Mouse (Mus musculus) MEL (cell line): ENCODE results near the gene Dnaja1. TPM values are rescaled to one million over a fixed set of nuclear protein-coding genes. Genes with fewer than 3 reads are reported as not detected.

Source experiments
- DNase-seq: peaks from one replicate; pipeline ENCODE4 v3.0.0; 2011; ENCODE audit warnings: low read depth, low spot score
- H3K27ac ChIP-seq: 2 replicates; pipeline ENCODE4 v1.5.1; 2012; ENCODE audit warnings: low read depth, mild to moderate bottlenecking, control low read depth, low read length, moderate library complexity; ENCODE audit not compliant: control insufficient read depth
- H3K27me3 ChIP-seq, 2 experiments: fragments of 150-350 bp in 1 of 2; sonication (generic) in 1 of 2; 2 replicates each; pipeline ENCODE4 v1.6.1; 2012; ENCODE audit warnings: low read length in 2 of 2, mild to moderate bottlenecking in 2 of 2, improper control_type of control experiment in 1 of 2, moderate library complexity in 1 of 2; ENCODE audit not compliant: insufficient read depth in 2 of 2, control insufficient read depth in 1 of 2
- H3K36me3 ChIP-seq, 2 experiments: 2 replicates each; pipeline ENCODE4 v1.6.1; 2012 to 2014; ENCODE audit warnings: low read length in 2 of 2, improper control_type of control experiment in 1 of 2, inconsistent platforms in 1 of 2, mild to moderate bottlenecking in 1 of 2; ENCODE audit not compliant: insufficient read depth in 2 of 2, control insufficient read depth in 1 of 2
- H3K4me1 ChIP-seq, 2 experiments: fragments of 150-350 bp in 1 of 2; sonication (generic) in 1 of 2; 2 replicates each; pipeline ENCODE4 v1.6.1; 2012; ENCODE audit warnings: low read length in 2 of 2, improper control_type of control experiment in 1 of 2, mild to moderate bottlenecking in 1 of 2; ENCODE audit not compliant: insufficient read depth in 2 of 2, control insufficient read depth in 1 of 2
- H3K4me3 ChIP-seq, 2 experiments: fragments of 150-350 bp in 1 of 2; sonication (generic) in 1 of 2; 2 replicates each; pipeline ENCODE4 v1.5.1; 2012; ENCODE audit warnings: low read depth in 2 of 2, low read length in 2 of 2, mild to moderate bottlenecking in 2 of 2, moderate library complexity in 2 of 2, control low read depth in 1 of 2, improper control_type of control experiment in 1 of 2; ENCODE audit not compliant: control insufficient read depth in 1 of 2, insufficient read depth in 1 of 2
- H3K79me2 ChIP-seq: 2 replicates; pipeline ENCODE4 v1.6.1; 2012; ENCODE audit warnings: mild to moderate bottlenecking, low read length, moderate library complexity; ENCODE audit not compliant: control insufficient read depth, poor library complexity, insufficient read depth
- H3K9ac ChIP-seq: 2 replicates; pipeline ENCODE4 v1.6.1; 2012; ENCODE audit warnings: low read depth, mild to moderate bottlenecking, control low read depth, low read length, moderate library complexity; ENCODE audit not compliant: control insufficient read depth, poor library complexity, severe bottlenecking
- H3K9me3 ChIP-seq: fragments of 150-350 bp; sonication (generic); replicated peaks from 2 replicates; pipeline ENCODE4 v1.6.1; 2012; ENCODE audit warnings: mild to moderate bottlenecking, low read length, improper control_type of control experiment, moderate library complexity; ENCODE audit not compliant: insufficient read depth
- KAT2A ChIP-seq: conservative IDR thresholded peaks from 2 replicates; pipeline ENCODE4 v1.6.1; 2012; ENCODE audit warnings: low read depth, low read length, improper control_type of control experiment, inconsistent platforms
- NELFE ChIP-seq: IDR thresholded peaks from 2 replicates; pipeline ENCODE4 v1.6.1; 2011; ENCODE audit warnings: low read depth, low read length, improper control_type of control experiment
- SMC3 ChIP-seq: IDR thresholded peaks from 2 replicates; pipeline ENCODE4 v1.6.1; 2011; ENCODE audit warnings: low read depth, low read length, improper control_type of control experiment
- ZNF384 ChIP-seq: IDR thresholded peaks from 2 replicates; pipeline ENCODE4 v1.6.1; 2012; ENCODE audit warnings: low read depth, mild to moderate bottlenecking, inconsistent platforms, low read length, improper control_type of control experiment
- polyA plus RNA-seq, 2 experiments: library from polyadenylated mRNA; stranded (reverse) in 1 of 2; unstranded in 1 of 2; fragments of >175 nt in 1 of 2; fragments of >200 nt in 1 of 2; gene quantifications; 2 replicates each; pipeline versions ENCODE4 v1.2.1 to v1.2.4; 2012; ENCODE audit warnings: low replicate concordance in 2 of 2, low read depth in 1 of 2; ENCODE audit not compliant: insufficient read length in 2 of 2, insufficient read depth in 1 of 2, missing spikeins in 1 of 2
- total RNA-seq: library from RNA; depleted of rRNA; stranded (reverse); fragments of 300-350 nt; gene quantifications from 2 replicates; pipeline ENCODE4 v1.2.3, GENCODE M21; 2012; rRNA removed

Dnaja1 gene
- total and polyA plus RNA-seq, 3 experiments: 108 to 482 (median 355) TPM

- TF ChIP-seq ZNF384: no peak
- no peak for TF ChIP-seq NELFE
- no peak for TF ChIP-seq KAT2A
- TF ChIP-seq SMC3: no peak
- H3K79me2 ChIP-seq: no peaks in the 10 kb centered on the region
- peaks cover 0 to 27% of the 10 kb centered on the region in 2 experiments; a peak in 2 of 4 replicates for H3K36me3 ChIP-seq
- no peak overlapping the region for H3K4me3 ChIP-seq
- H3K9ac ChIP-seq: no peak overlapping the region
- peaks cover 6 to 27% of the 10 kb centered on the region in 2 experiments for H3K4me1 ChIP-seq
- H3K9me3 ChIP-seq: no peaks in the 10 kb centered on the region
- no peak overlapping the region for H3K27ac ChIP-seq
- no peaks in the 10 kb centered on the region for H3K27me3 ChIP-seq
- no peak for DNase-seq
These were observed 64.6 kb downstream of the Dnaja1 start for GRCm38 (mm10) chr4:40786578-40786977.

Other genes starting within 250 kb of the Dnaja1 start
- not detected in 2 replicates for gene Tmem215, start 250.0 kb upstream of the Dnaja1 start, total RNA-seq
- gene Tmem215, start 250.0 kb upstream of the Dnaja1 start, polyA plus RNA-seq: not detected
- 15.6 and 19.8 TPM in 2 replicates for gene Aptx, start 19.0 kb upstream of the Dnaja1 start, total RNA-seq
- 10 to 100 TPM in 1 of 2 experiments, not detected in 1; 18.8 TPM for gene Aptx, start 19.0 kb upstream of the Dnaja1 start, polyA plus RNA-seq
- gene Smu1, start 35.8 kb downstream of the Dnaja1 start, total RNA-seq: 124 TPM in 2 replicates
- 100 to 1,000 TPM in 1 of 2 experiments, not detected in 1; 111 TPM for gene Smu1, start 35.8 kb downstream of the Dnaja1 start, polyA plus RNA-seq
- 10.8 TPM in 2 replicates for gene B4galt1, start 131.9 kb downstream of the Dnaja1 start, total RNA-seq
- gene B4galt1, start 131.9 kb downstream of the Dnaja1 start, polyA plus RNA-seq: 10 to 100 TPM in 1 of 2 experiments, not detected in 1; 22.5 TPM
- gene Spink4, start 197.9 kb downstream of the Dnaja1 start, total RNA-seq: 1.4 TPM in 1 of 2 replicates, not detected in the other
- under 1 TPM in 1 of 2 experiments, not detected in 1; 0.19 TPM for gene Spink4, start 197.9 kb downstream of the Dnaja1 start, polyA plus RNA-seq
- 175 and 194 TPM in 2 replicates for gene Bag1, start 226.1 kb downstream of the Dnaja1 start, total RNA-seq
- 100 to 1,000 TPM in 1 of 2 experiments, not detected in 1; 235 TPM for gene Bag1, start 226.1 kb downstream of the Dnaja1 start, polyA plus RNA-seq
- gene Chmp5, start 226.3 kb downstream of the Dnaja1 start, total RNA-seq: 38.5 and 39.1 TPM in 2 replicates
- gene Chmp5, start 226.3 kb downstream of the Dnaja1 start, polyA plus RNA-seq: 10 to 100 TPM in 1 of 2 experiments, not detected in 1; 34.7 TPM
- gene Nfx1, start 248.8 kb downstream of the Dnaja1 start, total RNA-seq: 54.9 and 56.6 TPM in 2 replicates
- 10 to 100 TPM in 1 of 2 experiments, not detected in 1; 72.6 TPM for gene Nfx1, start 248.8 kb downstream of the Dnaja1 start, polyA plus RNA-seq